Comparison of ENCODE assay signal across 19 mouse cellular contexts in the genomic region with DNA sequence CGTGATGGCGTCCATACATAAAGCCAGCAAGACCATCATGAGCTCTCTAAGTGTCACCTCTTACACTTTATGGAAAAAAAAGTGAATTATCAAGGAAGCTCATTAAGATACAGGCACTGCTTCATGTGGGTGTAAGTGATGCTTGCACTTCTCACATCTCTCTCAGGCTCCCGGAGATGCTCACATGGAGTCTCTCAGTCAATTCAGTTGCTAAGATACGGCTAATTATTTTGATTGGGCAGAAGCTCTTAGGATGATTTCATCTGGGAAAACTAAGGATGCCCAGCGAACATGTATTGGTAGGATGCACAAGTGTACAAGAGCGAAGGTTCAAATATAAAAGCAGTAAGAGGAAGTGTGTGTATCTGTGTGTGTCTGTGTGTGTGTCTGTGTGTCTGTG. TPM values are rescaled to one million over a fixed set of nuclear protein-coding genes. Genes with fewer than 3 reads are reported as not detected.
A peak's percentile ranks its signal among the peaks of the same experiment; 100 is the strongest.
DNase-seq lines count a peak whose midpoint lies in the region; ATAC-seq and TF ChIP-seq lines count a peak whose summit lies in the region.
"Had no signal": no experiment of that assay in that cellular context is flagged by ENCODE, and none has a peak within 500 bp of the region (broad histone marks: within the 10 kb centered on the region; RNA-seq: fewer than 3 reads in every experiment).

No protein-coding gene starts in this region.

- 58% methylated on average over 6 of the region's 6 CpGs for WGBS in forebrain, embryonic 16.5 days
- 74% methylated on average over 6 of the region's 6 CpGs for WGBS in midbrain, postnatal 0 days
- 81% methylated on average over 6 of the region's 6 CpGs for WGBS in heart, embryonic 11.5 days (ENCODE audit: insufficient replicate concordance)

- H3K27ac ChIP-seq in forebrain, embryonic 16.5 days (ENCODE audit: low read length), result no peak overlapping the region
- H3K27ac ChIP-seq in midbrain, postnatal 0 days (ENCODE audit: low read depth, low read length), result no peak overlapping the region
- H3K27ac ChIP-seq in heart, embryonic 11.5 days (ENCODE audit: low read depth, low read length), result no peak overlapping the region
- H3K27ac ChIP-seq: liver, embryonic 14.5 days; macrophage had no signal

- no peaks in the 10 kb centered on the region for H3K27me3 ChIP-seq in forebrain, embryonic 16.5 days (replicated peaks; ENCODE audit: control insufficient read depth, insufficient read depth, low read length)
- no peaks in the 10 kb centered on the region for H3K27me3 ChIP-seq in midbrain, postnatal 0 days (ENCODE audit: insufficient read depth, low read length)
- no peaks in the 10 kb centered on the region for H3K27me3 ChIP-seq in heart, embryonic 11.5 days (ENCODE audit: control insufficient read depth, insufficient read depth, low read length)

- H3K4me2 ChIP-seq in forebrain, embryonic 16.5 days (ENCODE audit: low read length), result no peak overlapping the region
- no peak overlapping the region for H3K4me2 ChIP-seq in midbrain, postnatal 0 days (ENCODE audit: low read depth, low read length, poor library complexity, severe bottlenecking)
- H3K4me2 ChIP-seq in heart, embryonic 11.5 days, result no peak overlapping the region

- no peaks in the 10 kb centered on the region for H3K4me1 ChIP-seq in forebrain, embryonic 16.5 days (replicated peaks; ENCODE audit: control insufficient read depth, insufficient read depth, low read length)
- no peaks in the 10 kb centered on the region for H3K4me1 ChIP-seq in midbrain, postnatal 0 days (ENCODE audit: insufficient read depth, low read length)
- no peaks in the 10 kb centered on the region for H3K4me1 ChIP-seq in heart, embryonic 11.5 days (ENCODE audit: control insufficient read depth, insufficient read depth, low read length)

- TF ChIP-seq CTCF in midbrain, postnatal 0 days (IDR thresholded peaks at IDR 0.05), result no peak

- no peaks in the 10 kb centered on the region for H3K36me3 ChIP-seq in forebrain, embryonic 16.5 days (ENCODE audit: control insufficient read depth, insufficient read depth)
- no peaks in the 10 kb centered on the region for H3K36me3 ChIP-seq in midbrain, postnatal 0 days (ENCODE audit: insufficient read depth, low read length)
- no peaks in the 10 kb centered on the region for H3K36me3 ChIP-seq in heart, embryonic 11.5 days (ENCODE audit: control insufficient read depth, insufficient read depth, low read length)
- H3K36me3 ChIP-seq: G1E had no signal

- peak; percentile 75; the same call in 1 of the 2 replicates for ATAC-seq in forebrain, embryonic 16.5 days
- ATAC-seq in midbrain, postnatal 0 days (ENCODE audit: low FRiP score), result 0 out of 2 replicates have a peak, but pooled peaks have one; percentile 34
- ATAC-seq in monocyte, adult 5-6 weeks (replicated peaks; ENCODE audit: insufficient number of reproducible peaks, low FRiP score, low TSS enrichment, poor library complexity, severe bottlenecking), result no peak
- ATAC-seq in heart, embryonic 11.5 days (replicated peaks; ENCODE audit: insufficient number of reproducible peaks, low FRiP score, low TSS enrichment), result no peak

- peak; percentile 21 to 59 for DNase-seq in layer of hippocampus, adult 18-20 months (ENCODE audit: low spot score in 2 of 2)
- DNase-seq in layer of hippocampus, postnatal 10 days (ENCODE audit: low spot score in 2 of 2), result no peak
- peak; percentile 2 to 9 for DNase-seq in left cerebral cortex, adult 18-20 months (ENCODE audit: low spot score in 2 of 2)
- DNase-seq in midbrain, postnatal 0 days (ENCODE audit: low spot score), result peak; percentile 16
- no peak for DNase-seq in lung, postnatal 10 days
- DNase-seq: cerebellum, adult 18-20 months; embryo, embryonic 11 days; gastrocnemius, postnatal 10 days; heart, postnatal 36 days; kidney, adult 18-20 months; thymus, postnatal 36 days had no signal

- H3K4me3 ChIP-seq in forebrain, embryonic 16.5 days (replicated peaks; ENCODE audit: low read length), result no peak overlapping the region
- no peak overlapping the region for H3K4me3 ChIP-seq in midbrain, postnatal 0 days (ENCODE audit: low read depth, low read length)
- H3K4me3 ChIP-seq in heart, embryonic 11.5 days (ENCODE audit: low read depth, low read length), result no peak overlapping the region

- H3K9ac ChIP-seq in forebrain, embryonic 16.5 days (replicated peaks; ENCODE audit: low read depth, low read length), result no peak overlapping the region
- no peak overlapping the region for H3K9ac ChIP-seq in midbrain, postnatal 0 days (replicated peaks; ENCODE audit: low read length, poor library complexity, severe bottlenecking)
- H3K9ac ChIP-seq in heart, embryonic 11.5 days (ENCODE audit: low read depth, low read length), result no peak overlapping the region
- H3K9ac ChIP-seq: liver, embryonic 14.5 days had no signal

- H3K9me3 ChIP-seq in forebrain, embryonic 16.5 days (ENCODE audit: control insufficient read depth, low read length), result no peaks in the 10 kb centered on the region
- H3K9me3 ChIP-seq in midbrain, postnatal 0 days (ENCODE audit: low read length), result no peaks in the 10 kb centered on the region
- no peaks in the 10 kb centered on the region for H3K9me3 ChIP-seq in heart, embryonic 11.5 days (replicated peaks; ENCODE audit: control insufficient read depth, low read length)
- H3K9me3 ChIP-seq: G1E had no signal

RNA-seq across cellular contexts. Expression of gene Zpld1, which starts 38.1 kb away (rescaled TPM):
- under 1 TPM; 0.45 to 0.68 TPM for total RNA-seq in layer of hippocampus, adult 18-20 months (2021)
- under 1 TPM; 0.30 to 0.49 TPM for total RNA-seq in layer of hippocampus, postnatal 10 days (2021)
- polyA plus RNA-seq in forebrain, embryonic 16.5 days (2015; fragmentation: Nextera tagmentation; extraction: Ambion mirVana), result 1.6 and 1.8 TPM in 2 replicates
- total RNA-seq in left cerebral cortex, adult 18-20 months (2021), result under 1 TPM in 1 of 2 experiments, not detected in 1; 0.14 TPM
- total RNA-seq in midbrain, postnatal 0 days (2014; rRNA removed), result 0.14 and 0.33 TPM in 2 replicates
- 0.07 and 0.25 TPM in 2 replicates for polyA plus RNA-seq in midbrain, postnatal 0 days (2015; fragmentation: Nextera tagmentation; extraction: Ambion mirVana)
- total RNA-seq in monocyte, adult 5-6 weeks (2017), result not detected in 3 replicates
- polyA plus RNA-seq in heart, embryonic 11.5 days (2014; fragmentation: Nextera tagmentation; extraction: Ambion mirVana), result 0.06 TPM in 1 of 2 replicates, not detected in the other
- total RNA-seq: G1E; heart, postnatal 36 days had no signal
- polyA plus RNA-seq: C2C12; G1E; large intestine, adult 2 months; liver, embryonic 14.5 days; macrophage had no signal

Comparison
In these comparisons a context has a peak if more than half of its experiments do, and no peak if none do; other contexts are left out.
1. DNase-seq: peak in layer of hippocampus, adult 18-20 months (2 of 2), left cerebral cortex, adult 18-20 months (2 of 2) and midbrain, postnatal 0 days (single experiment); none in layer of hippocampus, postnatal 10 days (0 of 2) and lung, postnatal 10 days (single experiment).
2. ATAC-seq: peak in forebrain, embryonic 16.5 days (single experiment) and midbrain, postnatal 0 days (single experiment); none in monocyte, adult 5-6 weeks (single experiment) and heart, embryonic 11.5 days (single experiment).